Mouse (Mus musculus) right cerebral cortex, postnatal 14 days (tissue): Measurements from ENCODE around the gene Csnk1g2.

Experiments used
- DNase-seq: peaks from one replicate; pipeline ENCODE4 v3.0.0; 2022

Csnk1g2 gene

DNA sequence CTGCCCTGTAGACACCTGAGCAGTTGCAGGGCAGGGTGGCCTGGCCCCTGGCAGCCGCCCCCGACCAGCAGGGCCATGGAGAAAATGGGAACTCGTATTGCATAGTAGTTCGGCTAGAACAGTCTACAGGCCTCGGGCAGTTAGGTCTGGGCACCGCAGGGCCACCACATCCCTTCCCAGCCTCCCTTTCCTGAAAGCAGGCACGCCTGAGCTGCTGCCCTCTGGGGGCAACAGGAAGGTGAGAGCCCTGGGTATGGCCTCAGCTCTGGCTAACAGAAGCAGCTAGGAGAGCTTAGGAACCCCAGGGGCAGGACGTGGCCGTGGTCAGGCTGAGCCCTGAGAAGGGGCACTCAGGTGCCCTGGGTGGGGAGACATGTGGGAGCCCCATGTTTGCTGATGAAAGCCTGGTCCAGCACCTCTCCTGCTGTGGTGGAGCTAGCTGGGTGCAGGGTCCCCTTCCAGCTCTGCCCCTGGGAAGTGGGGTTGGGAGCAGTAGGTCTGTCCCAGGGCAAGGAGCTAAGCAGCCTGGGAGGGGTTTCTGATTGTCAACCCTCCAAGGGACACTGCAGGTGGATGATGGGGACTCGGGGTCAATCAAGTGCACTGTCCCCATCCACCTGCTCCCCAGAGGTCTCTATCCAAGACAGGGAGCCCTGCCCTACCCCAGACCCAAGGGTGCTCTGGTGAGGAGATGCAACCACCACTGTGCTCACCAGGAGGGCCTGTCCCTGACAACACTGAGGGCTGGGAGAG is 43.5 kb downstream of the Csnk1g2 start:
- DNase-seq = no peak

- no peak for DNase-seq
Observed at GRCm38 (mm10) chr10:80666837-80667412, 44.3 kb downstream of the Csnk1g2 start.

DNA sequence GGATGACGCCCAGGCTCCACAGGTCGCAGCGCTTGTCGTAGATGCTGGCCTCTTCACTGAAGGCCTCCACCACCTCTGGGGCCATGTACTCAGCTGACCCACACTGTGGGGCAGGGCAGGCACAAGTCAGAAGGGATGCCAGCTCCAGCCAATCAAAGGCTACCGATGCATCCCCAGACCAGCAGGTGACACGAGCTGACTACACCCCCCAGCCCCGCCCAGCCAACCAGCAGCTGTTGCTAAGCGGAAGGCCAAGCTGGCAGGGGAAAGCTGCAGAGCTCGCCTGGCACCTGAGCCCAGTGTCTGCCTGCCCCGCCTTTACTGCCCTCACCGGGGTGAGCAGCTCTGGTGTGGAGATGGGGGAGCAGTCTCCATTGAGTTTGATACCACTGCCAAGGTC is 46.0 kb downstream of the Csnk1g2 start:
- DNase-seq = no peak

DNA sequence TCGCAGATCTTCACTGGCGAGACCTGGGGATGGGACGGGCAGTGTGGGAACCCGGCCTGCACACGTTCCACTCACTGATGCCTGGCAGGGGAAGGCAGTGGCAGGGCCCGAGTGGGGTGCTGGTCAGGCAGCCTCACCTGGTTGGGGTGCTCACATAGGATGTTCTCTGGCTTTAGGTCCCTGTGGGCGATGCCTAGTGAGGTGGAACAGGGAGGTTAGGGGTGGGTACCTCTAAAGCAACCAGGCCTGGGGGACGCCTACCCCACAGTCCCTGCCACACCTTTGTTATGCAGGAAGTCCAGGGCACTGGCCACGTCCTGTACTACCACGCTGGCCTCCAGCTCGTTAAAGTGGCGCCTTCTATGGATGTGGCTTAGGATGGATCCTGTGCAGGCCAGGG is 46.4 kb downstream of the Csnk1g2 start:
- DNase-seq = no peak

GRCm38 (mm10) chr10:80669737-80670485 is 47.3 kb downstream of the Csnk1g2 start:
- DNase-seq = no peak

- DNase-seq = no peak
Observed at GRCm38 (mm10) chr10:80670531-80670930, 47.9 kb downstream of the Csnk1g2 start.

- DNase-seq = no peak
Observed at GRCm38 (mm10) chr10:80671251-80671650, 48.6 kb downstream of the Csnk1g2 start.

GRCm38 (mm10) chr10:80671936-80672690 is 49.5 kb downstream of the Csnk1g2 start:
- no peak for DNase-seq

DNA sequence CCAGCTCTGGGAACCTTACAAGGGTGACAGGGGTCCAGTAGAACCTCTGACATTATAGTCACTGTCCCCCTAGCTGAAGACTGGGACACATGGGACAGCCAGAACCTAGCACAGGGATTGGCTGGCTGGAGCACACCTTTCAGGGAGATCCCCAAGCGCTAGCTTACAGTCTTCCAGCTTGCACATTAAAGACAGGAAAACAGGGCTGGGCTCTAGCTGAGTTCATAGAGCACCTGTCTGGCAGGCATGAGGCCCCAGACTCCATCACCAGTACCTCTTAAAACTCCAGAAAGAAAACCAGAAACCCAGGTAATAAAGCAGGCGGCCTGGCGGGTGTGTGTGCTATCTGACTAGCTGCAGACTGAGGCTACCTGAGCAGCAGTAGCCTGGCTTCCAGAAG is 51.1 kb downstream of the Csnk1g2 start:
- DNase-seq = no peak

DNA sequence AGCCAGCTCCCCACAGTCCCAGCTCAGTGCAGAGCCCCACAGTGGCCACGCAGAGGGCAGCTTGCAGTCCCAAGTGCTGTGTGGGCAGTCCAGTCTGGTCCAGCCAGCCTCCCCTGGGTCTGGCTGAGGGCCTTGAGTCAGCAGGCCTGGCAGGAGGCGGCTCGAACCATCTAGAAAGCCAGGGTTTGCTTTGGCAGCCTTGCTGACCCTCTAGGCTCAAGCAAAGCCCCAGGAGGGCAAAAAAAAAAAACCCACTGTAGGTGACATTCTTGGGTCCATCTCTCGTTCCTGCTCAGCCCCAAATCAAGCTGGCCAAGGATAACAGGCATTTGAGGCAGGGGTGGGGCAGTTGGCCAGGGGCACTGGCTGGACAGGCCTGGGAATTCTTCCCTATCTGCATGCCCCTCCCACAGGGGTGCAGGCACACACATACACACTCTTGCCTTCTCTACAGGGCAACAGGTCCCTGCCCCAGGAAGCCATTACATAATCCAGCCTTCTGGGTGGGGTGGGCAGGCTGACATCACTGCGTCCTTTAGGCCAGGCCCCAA is 51.6 kb downstream of the Csnk1g2 start:
- DNase-seq = no peak

DNA sequence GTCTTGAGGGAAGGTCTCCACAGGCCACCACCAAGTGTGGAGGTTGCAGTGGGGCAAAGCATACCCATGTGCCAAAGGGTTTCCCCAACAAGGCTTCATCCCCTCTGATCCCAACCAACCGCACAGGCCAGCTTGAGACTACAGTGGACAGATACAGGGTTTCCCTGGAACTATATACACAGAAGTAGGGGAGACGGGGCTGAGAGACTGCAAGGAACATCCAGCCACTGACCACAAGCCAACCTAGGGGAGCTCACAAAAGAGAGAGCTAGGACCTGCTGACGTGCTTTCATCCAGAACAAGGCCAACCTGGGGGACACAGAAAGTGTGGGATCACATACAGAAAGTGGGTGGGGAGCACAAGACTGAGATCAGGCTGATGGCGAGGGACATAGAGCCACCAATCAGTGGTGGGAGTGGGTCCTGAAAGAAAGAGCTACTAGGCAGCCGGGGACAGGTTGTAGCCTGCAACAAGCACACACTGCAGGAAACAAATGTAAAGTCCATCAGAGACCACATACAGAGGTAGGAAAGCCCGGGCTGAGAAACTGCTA is 52.3 kb downstream of the Csnk1g2 start:
- no peak for DNase-seq

DNA sequence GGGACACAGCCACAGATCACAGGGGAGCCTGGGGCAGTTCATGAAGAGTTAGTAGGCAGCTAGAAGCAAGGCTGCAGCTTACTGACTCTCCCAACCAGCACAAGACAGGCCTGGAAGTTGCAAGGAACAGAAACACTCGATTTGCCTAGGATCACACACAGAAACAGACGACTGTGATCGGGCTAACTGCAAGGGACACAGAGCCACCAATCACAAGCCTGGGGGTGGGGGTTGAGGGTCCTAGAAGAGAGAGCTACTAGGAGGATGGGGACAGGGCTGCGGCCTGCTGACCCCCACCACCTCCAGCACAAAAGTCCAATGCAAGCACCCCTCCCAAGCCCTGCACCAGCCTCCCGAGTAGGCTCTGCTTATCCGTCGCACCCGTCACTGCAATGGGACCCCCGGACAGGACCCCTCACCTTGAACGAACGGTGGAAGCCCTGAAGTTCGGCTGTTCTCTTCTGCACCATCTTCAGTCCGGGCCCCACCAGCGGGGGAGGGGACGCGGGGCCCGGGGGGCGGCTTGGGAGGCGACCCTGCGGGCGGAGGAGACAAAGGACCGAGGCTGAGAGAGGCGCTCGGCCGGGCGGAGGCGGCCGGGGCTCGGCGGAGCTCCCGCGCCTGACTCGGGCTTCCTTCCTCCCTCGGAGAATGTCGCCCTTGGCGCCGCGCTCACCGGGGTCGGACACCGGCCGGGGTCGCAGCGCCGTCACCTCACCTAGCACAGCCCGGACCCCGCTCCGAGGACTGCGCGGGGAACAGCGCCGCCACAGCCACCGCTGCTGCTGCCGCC is 53.0 kb downstream of the Csnk1g2 start:
- no peak for DNase-seq

- peak; percentile 99 for DNase-seq
Observed at GRCm38 (mm10) chr10:80676198-80676928, 53.7 kb downstream of the Csnk1g2 start.

DNA sequence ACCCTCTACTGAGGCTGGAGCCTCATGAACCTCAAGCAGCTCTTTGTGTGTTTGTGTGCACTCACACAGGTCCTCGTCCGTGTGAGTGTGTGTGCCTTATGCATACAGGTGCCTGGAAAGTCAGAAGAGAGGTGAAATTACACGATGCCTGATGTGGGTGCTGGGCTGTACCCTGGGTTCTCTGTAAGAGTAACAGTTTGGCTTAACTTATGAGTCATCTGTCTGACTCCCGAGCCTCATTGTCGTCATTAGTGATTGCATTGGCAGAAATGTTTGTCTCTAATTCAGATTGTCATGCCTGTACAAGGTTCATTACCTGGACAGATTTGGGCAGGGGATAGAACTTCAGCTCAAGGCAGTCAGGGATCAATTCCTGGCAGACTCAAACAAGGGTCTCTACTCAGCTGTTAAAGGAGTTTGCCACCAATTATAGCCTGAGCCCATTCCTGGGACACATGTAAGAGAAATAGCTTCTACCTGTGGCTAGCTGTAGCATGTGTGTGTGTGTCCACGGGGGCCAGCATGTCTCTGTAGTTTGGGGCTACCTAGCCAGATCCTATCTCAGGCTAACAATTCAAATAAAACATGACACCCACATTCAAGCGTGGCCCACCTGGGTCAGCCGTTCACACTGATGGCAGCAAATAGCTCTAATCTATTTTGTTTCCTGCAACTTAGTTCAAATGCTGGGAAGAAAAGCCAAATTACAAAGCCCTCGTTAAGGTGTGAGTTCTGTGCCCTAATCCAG is 54.7 kb downstream of the Csnk1g2 start:
- DNase-seq = no peak

GRCm38 (mm10) chr10:80677942-80678436 is 55.4 kb downstream of the Csnk1g2 start, which contains the start of gene Mknk2:
TSS of gene Mknk2 (minus strand) at chr10:80678112.
- DNase-seq = peak; percentile 87

DNA sequence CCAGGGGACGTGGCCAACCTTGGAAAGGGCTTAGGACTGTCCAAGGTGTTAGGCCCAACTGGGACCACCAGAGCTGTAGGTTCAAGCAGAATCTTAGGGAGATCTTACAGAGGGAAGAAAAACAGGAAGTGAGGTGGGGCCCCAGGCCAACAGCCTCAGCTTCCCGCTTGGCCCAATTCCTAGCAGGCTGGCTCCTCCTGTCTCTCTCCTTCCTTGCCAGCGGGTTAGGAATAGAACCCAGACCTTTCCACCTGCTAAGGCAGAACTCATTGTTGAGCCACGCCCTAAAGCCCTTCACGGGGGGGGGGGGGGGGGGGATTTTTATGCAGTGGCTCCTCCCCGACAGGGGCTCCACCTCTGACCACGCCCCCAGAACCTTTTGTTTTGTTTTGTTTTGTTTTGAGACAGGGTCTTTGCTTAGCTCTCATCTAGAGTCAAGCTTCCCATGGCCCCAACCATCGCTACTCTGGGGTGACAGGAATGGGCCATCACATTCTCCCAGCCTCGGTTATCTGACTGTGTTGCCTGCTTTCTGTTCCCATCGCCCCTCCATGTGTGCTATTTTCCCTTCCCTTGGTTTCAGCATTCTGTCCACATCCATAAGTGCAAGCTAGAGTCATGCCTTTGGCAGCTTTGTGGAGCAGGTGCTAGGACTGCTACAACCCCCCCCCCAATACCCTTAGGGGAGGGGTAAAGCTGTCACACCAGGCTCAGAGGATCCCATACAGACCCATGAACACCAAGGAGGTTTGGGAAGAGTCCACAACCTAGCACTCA is 56.2 kb downstream of the Csnk1g2 start:
- DNase-seq = no peak

DNA sequence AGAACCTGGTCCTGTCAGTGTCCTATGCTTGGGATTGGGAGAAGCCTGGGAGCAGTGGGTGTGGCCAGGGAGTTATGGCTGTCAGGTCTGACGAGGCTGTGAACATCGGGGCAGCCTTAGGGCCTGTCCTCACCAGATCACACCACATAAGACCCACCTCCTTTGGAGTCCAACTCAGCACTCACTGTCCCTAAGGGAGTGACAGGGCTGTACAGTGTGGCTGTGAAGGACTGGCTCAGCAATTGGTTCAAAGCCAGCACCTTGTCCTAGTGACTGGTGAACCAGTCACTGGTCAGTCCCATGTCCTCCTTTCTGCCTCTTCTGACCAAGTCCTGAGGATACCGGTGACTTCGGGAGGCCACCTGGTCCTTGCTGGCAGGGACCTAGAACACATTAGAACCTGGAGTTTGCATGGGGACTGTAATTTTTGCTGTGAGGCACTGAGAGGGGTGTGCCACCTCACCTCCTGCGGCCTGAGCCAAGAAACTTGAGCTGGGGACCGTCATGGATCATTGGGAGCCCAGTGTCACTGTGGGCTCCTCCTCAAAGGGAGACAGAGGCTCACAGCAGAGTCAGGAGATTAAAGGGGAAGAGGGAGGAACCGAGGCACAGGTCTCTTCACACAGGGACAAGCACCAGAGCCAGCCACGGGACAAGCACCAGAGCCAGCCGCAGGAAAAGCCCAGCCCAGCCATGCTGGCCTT is 57.1 kb downstream of the Csnk1g2 start:
- DNase-seq = no peak

DNA sequence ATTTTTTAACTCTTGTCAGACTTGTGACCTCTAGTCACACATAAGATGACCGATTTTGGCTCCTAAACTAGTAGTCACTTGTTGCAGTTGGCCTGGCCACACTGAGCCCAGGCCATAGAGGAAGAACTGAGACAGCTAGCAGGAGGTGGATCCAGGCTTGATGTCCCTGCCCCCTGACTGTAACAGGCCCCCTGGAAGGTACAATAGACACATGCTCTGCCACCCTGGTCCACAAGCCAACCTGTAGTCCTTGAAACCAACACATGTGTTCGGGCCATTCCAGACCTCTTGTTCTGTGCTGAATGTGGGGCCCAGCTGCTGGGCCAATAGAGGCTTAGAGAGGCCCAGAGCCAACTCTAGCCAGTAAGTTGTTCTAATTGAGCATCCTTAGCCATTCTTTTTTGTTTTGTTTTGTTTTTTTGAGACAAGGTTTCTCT is 57.6 kb downstream of the Csnk1g2 start:
- no peak for DNase-seq
